Mouse (Mus musculus): ENCODE measurements around the gene Tekt1. TPM values are rescaled to one million over a fixed set of nuclear protein-coding genes. Genes with fewer than 3 reads are reported as not detected.
A peak's percentile ranks its signal among the peaks of the same experiment; 100 is the strongest.

Tekt1 gene
- polyA plus RNA-seq (2015; fragmentation: Nextera tagmentation; extraction: Ambion mirVana) = 0.67 and 0.68 TPM in 2 replicates

DNA sequence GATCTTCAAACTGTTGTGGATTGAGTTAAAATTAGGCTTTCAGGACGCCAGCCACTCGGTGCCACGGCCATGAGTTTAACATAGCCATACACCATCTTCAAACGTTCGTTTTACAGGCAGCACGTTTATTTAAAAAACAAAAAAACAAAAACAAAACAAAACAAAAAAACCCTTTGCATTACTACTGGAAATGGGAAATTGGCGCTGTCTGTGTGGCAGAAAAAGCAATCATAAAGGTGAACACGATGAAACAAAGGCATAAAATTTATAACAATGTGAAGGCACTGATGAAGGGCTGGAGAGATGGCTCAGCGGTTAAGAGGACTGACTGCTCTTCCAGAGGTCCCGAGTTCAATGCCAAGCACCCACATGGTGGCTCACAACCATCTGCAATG lies at the start of gene Tekt1:
Tekt1 (minus strand) TSS at position 96 of the 395 bp plus-strand sequence.
- Histone ChIP-seq H3K9ac (peak within 1 kb of the TSS; percentile 23; the same call in 1 of the 2 replicates), H3K4me2 (peak within 1 kb of the TSS; percentile 90), H3K4me1 (peaks cover 4% of the 10 kb centered on the region; the same call in 1 of the 2 replicates), H3K27ac (no peak within 1 kb of the TSS), H3K36me3 (no peaks in the 10 kb centered on the region), H3K9me3 (no peaks in the 10 kb centered on the region), H3K4me3 (replicated peaks) (peak within 1 kb of the TSS; percentile 46), H3K27me3 (replicated peaks) (no peaks in the 10 kb centered on the region)
- WGBS = 36% methylated on average over 10 of the region's 10 CpGs
- no peak for ATAC-seq (ENCODE audit: insufficient read depth, low FRiP score, low read depth)

DNA sequence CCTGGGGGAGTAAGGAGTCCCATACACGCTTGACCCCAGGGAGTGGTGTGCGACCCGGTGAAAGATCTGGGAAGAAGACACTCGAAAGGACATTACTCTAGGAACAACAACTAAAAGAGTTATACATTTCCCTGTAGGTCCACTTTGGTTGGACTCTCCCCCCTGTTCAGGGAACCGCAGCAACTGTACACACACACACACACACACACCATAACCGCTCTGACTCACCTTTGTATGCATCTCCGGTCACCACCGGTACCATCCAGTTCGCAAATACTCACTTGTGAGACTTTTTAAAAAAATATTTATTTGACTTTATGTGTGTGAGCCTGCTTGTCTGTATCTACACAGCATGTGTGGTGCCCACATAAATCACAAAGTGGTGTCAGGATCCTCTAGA lies 49.7 kb upstream of the Tekt1 start:
- Histone ChIP-seq H3K4me2 (peak overlapping the region; percentile 98), H3K27ac (no peak overlapping the region), H3K9me3 (no peaks in the 10 kb centered on the region), H3K36me3 (no peaks in the 10 kb centered on the region), H3K4me1 (peaks cover 33% of the 10 kb centered on the region), H3K4me3 (replicated peaks) (peak overlapping the region; percentile 82), H3K27me3 (replicated peaks) (no peaks in the 10 kb centered on the region), H3K9ac (no peak overlapping the region)
- ATAC-seq (ENCODE audit: insufficient read depth, low FRiP score, low read depth) = no peak
- WGBS = 19% methylated on average over 9 of the region's 9 CpGs

DNA sequence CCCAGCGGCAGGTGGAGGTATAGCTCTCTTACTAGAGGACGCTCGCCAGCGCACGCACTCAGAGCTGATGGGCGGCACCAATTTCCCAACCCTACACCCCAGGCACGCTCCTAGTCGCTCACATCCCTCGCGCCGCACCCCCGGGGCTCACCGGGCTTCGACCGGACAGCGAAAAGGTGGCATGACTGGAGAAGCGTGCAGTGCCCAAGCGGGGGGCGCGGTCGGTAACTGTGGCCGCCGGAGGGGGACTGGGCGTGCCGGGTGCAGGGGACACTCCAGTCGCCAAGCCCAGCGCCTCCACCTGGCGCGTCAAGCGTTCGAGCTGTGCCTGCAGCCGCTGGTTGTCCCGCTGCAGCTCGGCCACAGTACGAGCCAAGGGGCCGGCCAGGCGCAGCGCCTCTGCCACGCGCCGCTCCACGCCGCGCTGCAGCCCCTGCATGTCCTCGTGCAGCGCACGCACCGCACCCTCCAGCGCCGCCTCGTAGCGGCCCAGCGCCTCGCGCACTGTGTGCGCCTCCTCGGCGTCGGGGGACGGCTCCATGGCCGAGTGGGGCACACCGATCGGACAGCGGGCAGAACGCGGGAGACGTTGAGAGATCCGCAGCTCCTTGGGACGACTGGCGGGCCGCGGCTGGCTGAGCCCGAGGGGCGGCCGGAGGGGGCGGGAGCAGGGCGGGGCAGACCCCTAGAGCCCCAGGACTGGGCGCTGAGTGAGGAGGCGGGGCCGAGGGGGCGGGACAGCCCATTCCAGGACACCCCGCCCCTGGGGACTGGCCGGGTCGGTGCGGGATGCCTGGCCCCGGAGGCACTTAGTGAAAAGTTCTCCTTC lies 49.1 kb upstream of the Tekt1 start, which contains the start of gene Smtnl2:
Smtnl2 (minus strand) TSS at position 621 of the 829 bp plus-strand sequence.
- ATAC-seq (ENCODE audit: insufficient read depth, low FRiP score, low read depth) = peak; percentile 92
- Histone ChIP-seq H3K4me1 (peaks cover 33% of the 10 kb centered on the region), H3K27me3 (replicated peaks) (no peaks in the 10 kb centered on the region), H3K4me2 (peak within 1 kb of the TSS; percentile 98), H3K36me3 (no peaks in the 10 kb centered on the region), H3K4me3 (replicated peaks) (peak within 1 kb of the TSS; percentile 82), H3K9ac (peak within 1 kb of the TSS; percentile 78), H3K27ac (peak within 1 kb of the TSS; percentile 90), H3K9me3 (no peaks in the 10 kb centered on the region)
- under 1% methylated on average over 84 of the region's 86 CpGs for WGBS

DNA sequence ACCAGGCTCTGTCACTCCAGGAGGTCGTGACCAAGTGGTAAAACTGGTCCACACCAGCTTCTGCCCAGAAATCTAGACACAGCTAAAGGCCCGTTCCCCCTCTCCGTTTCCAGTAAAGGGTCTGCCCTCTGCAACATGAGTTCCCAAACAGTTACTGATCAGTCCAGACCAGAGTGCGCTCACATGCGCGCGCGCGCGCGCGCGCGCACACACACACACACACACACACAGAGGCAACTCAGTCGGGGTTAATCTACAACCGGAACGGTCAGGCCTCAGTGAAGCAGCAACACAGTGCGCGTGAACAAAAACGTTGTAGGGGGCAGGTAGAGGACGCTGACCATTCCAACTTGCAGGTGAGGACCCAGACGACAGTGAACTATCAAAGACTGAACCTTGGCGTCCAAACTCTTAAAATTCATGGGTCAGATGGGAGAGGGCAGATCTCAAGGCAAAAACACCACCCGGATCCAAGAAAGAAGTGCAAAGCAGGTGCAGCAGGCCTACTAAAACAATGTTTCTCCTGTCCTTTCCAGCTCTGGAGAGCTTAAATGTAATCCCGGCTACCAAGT lies 48.4 kb upstream of the Tekt1 start:
- WGBS = 5% methylated on average over 25 of the region's 25 CpGs
- Histone ChIP-seq H3K36me3 (no peaks in the 10 kb centered on the region), H3K9ac (peak overlapping the region; percentile 78), H3K27me3 (replicated peaks) (no peaks in the 10 kb centered on the region), H3K9me3 (no peaks in the 10 kb centered on the region), H3K4me1 (peaks cover 40% of the 10 kb centered on the region), H3K4me3 (replicated peaks) (peak overlapping the region; percentile 82), H3K27ac (peak overlapping the region; percentile 90), H3K4me2 (peak overlapping the region; percentile 98)
- no peak for ATAC-seq (ENCODE audit: insufficient read depth, low FRiP score, low read depth)

DNA sequence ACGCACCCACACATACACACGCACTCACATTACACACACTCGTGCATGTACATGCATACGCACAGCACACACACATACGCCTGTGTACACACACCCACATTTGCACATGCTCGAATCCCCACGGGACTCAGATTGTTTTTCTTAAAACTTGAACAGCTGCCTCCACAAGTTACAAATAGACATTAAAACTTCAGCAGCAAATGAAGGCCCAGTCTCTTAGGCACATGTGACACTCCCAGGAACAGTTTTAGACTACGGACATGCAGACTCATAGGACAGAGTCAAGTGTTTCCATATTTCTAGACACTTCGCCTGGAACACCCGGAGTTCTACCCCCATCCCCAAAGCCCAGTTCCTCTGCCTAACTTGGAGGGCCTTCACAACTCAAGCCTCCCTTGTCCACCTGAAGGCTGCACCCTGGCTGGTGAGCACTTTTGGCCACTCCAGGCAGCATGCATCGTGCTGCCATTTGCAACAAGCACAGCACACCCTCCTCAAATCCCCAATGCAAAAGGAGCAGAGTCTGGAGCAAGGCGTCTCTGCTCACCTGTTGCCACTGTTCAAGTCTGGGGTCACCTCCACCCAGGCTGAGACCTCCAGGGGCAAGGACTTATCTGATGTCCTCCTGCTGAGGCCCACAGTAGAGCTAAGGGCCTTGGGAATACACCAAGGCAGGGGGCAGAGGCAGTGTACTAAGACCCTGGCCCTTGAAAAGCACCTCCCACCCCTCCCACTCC lies 47.6 kb upstream of the Tekt1 start:
- Histone ChIP-seq H3K4me2 (peak overlapping the region; percentile 98), H3K9ac (no peak overlapping the region), H3K9me3 (no peaks in the 10 kb centered on the region), H3K36me3 (no peaks in the 10 kb centered on the region), H3K4me3 (replicated peaks) (peak overlapping the region; percentile 82), H3K27ac (0 out of 2 replicates have a peak overlapping the region, but pooled peaks have one; percentile 16), H3K4me1 (peaks cover 41% of the 10 kb centered on the region), H3K27me3 (replicated peaks) (no peaks in the 10 kb centered on the region)
- WGBS = 66% methylated on average over 12 of the region's 12 CpGs
- no peak for ATAC-seq (ENCODE audit: insufficient read depth, low FRiP score, low read depth)

DNA sequence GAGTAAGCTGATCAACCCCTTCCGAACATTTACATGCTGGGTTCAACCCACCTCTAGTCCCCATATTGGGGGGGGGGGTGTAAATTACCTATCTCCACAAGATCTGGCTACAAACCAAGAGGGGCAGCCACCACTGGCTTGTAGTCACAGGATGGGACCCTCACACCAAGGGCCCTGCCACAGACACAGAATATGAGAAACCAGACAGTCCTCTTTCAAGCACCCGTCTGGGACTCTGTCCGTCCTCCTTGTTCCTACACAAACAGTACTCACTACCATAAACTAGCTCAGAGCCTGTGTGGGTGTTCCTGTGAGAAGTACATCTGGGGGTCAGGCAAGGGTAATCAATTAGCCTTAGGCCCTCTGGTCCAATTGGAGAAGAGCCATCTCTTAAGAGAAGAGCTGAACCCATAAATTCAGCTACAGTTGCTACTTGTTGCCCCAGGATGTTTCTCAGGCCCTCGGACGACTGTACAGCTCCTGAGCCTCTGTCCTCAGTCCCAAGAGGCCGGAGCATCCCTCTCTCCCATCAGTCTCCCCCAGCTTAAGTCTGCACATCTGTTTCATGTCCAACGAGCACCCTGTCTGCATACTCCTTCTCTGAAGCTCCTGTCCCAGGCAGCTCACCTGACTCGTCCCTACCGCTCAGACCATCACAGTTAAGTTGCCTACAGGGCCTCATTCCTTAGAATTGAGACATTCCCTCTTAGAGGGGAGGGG lies 46.4 kb upstream of the Tekt1 start:
- WGBS = 47% methylated on average over 9 of the region's 9 CpGs
- H3K9ac ChIP-seq = no peak overlapping the region

DNA sequence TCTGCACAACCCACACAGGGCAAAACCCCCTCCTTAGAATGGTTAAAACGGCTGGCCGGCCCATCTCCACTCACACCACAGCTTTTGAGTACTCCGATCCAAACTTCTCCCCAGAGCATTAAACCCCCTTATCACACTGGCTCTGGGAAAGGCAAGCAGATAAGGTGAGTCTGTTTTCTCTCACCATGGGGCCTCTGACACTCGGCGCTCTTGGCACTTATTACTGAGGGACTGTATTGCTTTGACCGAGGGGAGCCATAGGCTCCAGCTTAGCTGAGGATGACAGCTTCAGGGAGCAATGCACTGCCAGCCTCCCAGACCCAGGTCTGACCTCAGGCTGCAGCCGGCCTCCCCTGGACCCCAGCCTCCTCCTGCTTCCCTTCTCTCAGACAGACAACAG lies 45.3 kb upstream of the Tekt1 start:
- Histone ChIP-seq H3K9me3 (no peaks in the 10 kb centered on the region), H3K36me3 (no peaks in the 10 kb centered on the region), H3K27me3 (replicated peaks) (no peaks in the 10 kb centered on the region), H3K9ac (no peak overlapping the region), H3K4me1 (peaks cover 41% of the 10 kb centered on the region), H3K27ac (peak overlapping the region; percentile 65), H3K4me3 (replicated peaks) (no peak overlapping the region), H3K4me2 (peak overlapping the region; percentile 23)
- ATAC-seq (ENCODE audit: insufficient read depth, low FRiP score, low read depth) = no peak
- WGBS = 14% methylated on average over 7 of the region's 7 CpGs

More for the DNA sequence above, 46.4 kb upstream of the Tekt1 start:
- Histone ChIP-seq H3K9me3 (no peaks in the 10 kb centered on the region), H3K27me3 (replicated peaks) (no peaks in the 10 kb centered on the region), H3K4me3 (replicated peaks) (peak overlapping the region; percentile 82), H3K4me2 (peak overlapping the region; percentile 98), H3K27ac (peak overlapping the region; percentile 22; the same call in 1 of the 2 replicates), H3K4me1 (peaks cover 41% of the 10 kb centered on the region), H3K36me3 (no peaks in the 10 kb centered on the region)
- no peak for ATAC-seq (ENCODE audit: insufficient read depth, low FRiP score, low read depth)

DNA sequence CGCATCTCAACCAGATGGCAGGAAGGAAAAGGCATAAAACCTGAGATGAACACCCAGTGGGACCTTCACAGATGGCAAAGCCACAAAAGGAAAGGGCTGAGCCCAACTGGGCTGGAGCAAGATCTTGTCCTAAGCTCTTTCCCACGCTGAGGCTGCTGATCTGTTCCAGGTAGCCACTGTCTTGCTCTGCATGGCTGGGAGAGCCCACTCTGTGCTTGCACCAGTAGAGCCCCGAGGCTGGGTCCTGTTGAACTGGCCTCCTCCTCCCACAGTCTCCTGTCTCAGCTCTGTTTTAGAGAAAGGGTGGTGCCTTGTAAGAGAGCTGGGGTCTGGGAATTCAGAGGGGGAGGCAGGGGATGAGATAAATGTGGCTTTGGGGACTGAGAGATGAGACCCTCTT lies 44.8 kb upstream of the Tekt1 start:
- Histone ChIP-seq H3K4me3 (replicated peaks) (no peak overlapping the region), H3K27ac (peak overlapping the region; percentile 65)

DNA sequence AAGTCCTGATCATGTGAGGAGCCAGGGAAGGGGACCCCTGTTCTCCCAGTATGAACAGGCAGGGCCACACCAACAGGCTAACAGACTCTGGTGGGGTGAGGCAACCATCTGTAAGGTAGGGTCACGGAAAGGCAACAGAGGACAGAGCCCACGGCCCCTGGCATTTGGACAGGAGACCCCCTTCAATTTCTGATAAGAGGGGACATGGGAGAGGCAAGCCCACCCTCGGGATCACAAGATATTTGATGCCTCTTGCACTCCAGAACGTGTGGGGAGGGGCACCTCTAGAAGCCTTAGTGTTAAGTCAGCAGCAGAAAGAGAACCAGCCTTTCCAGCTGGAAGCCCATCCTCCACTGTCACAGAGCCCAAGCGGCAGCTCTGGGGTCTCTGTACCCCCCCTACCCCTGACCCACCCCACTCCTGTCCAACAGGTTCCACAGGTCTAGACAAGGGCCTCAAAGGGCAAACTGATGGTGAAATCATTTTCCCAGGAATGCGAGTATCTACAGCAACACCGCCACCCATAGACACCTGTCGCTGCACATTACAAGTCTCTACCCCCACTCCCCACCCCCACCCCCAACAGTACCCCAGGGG lies 43.9 kb upstream of the Tekt1 start:
- ATAC-seq (ENCODE audit: insufficient read depth, low FRiP score, low read depth) = peak; percentile 41
- Histone ChIP-seq H3K9ac (no peak overlapping the region), H3K27ac (peak overlapping the region; percentile 67), H3K4me3 (replicated peaks) (0 out of 2 replicates have a peak overlapping the region, but pooled peaks have one; percentile 9), H3K4me2 (peak overlapping the region; percentile 23), H3K36me3 (no peaks in the 10 kb centered on the region), H3K4me1 (peaks cover 37% of the 10 kb centered on the region), H3K9me3 (no peaks in the 10 kb centered on the region), H3K27me3 (replicated peaks) (no peaks in the 10 kb centered on the region)
- 42% methylated on average over 8 of the region's 8 CpGs for WGBS

More for the DNA sequence above, 44.8 kb upstream of the Tekt1 start:
- WGBS = 26% methylated on average over 3 of the region's 3 CpGs
- H3K4me1 ChIP-seq = peaks cover 41% of the 10 kb centered on the region
- H3K9ac ChIP-seq = no peak overlapping the region
- no peaks in the 10 kb centered on the region for H3K36me3 ChIP-seq
- H3K27me3 ChIP-seq (replicated peaks) = no peaks in the 10 kb centered on the region
- H3K4me2 ChIP-seq = peak overlapping the region; percentile 23
- no peak for ATAC-seq (ENCODE audit: insufficient read depth, low FRiP score, low read depth)
- H3K9me3 ChIP-seq = no peaks in the 10 kb centered on the region

DNA sequence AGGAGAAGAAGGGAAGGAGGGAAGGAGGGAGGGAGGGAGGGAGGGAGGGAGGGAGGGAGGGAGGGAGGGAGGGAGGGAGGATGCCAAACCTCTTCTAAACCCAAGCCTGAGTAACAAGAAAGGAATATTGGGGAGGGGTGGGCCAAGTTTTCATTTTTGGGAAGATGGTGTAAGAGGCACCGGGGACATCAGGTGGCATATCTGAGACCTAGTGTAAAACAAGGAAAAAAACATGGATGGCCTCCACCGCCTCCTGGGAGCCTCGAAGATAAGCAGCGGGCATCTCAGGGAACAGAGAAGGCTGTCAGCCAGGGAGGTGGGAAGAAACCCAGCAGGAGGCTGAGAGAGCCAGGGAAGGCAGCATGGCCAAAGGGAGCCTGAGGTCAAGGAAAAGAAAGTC lies 43.3 kb upstream of the Tekt1 start:
- no peaks in the 10 kb centered on the region for H3K27me3 ChIP-seq (replicated peaks)
- 45% methylated on average over 4 of the region's 4 CpGs for WGBS
- H3K4me3 ChIP-seq (replicated peaks) = no peak overlapping the region
- no peaks in the 10 kb centered on the region for H3K9me3 ChIP-seq
- H3K27ac ChIP-seq = peak overlapping the region; percentile 67
- no peak overlapping the region for H3K4me2 ChIP-seq
- H3K36me3 ChIP-seq = no peaks in the 10 kb centered on the region
- no peak for ATAC-seq (ENCODE audit: insufficient read depth, low FRiP score, low read depth)
- no peak overlapping the region for H3K9ac ChIP-seq
- H3K4me1 ChIP-seq = peaks cover 37% of the 10 kb centered on the region

DNA sequence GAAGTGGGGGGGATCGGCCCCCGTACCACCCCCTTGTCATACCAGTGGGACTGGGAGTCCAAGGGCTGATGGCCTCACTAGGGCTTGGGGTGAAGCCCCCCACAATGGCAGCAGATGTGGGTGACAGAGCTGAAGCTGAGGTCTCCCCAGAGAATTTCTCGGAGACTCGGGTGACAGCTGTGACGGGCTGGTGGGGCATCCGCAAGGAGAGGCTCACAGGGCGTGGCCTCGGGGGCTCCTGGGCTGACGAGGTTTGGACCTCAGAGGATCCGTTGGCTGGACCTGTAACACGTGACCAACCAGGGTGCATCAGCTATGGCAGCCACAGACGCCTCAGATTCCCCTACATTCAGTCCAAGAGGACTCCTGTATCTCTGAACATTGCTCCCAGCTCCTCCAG lies 40.7 kb upstream of the Tekt1 start:
- Histone ChIP-seq H3K4me2 (no peak overlapping the region), H3K36me3 (peaks cover 16% of the 10 kb centered on the region), H3K9ac (no peak overlapping the region), H3K27me3 (replicated peaks) (no peaks in the 10 kb centered on the region), H3K4me1 (peaks cover 24% of the 10 kb centered on the region), H3K9me3 (no peaks in the 10 kb centered on the region), H3K27ac (no peak overlapping the region), H3K4me3 (replicated peaks) (no peak overlapping the region)
- WGBS = 85% methylated on average over 12 of the region's 12 CpGs
- ATAC-seq (ENCODE audit: insufficient read depth, low FRiP score, low read depth) = no peak

Data from stomach, embryonic 15.5 days (tissue).